Mouse (Mus musculus) ES-CJ7 (cell line): ENCODE data around the gene Rnft2.

Experiments
- DNase-seq: peaks from one replicate; pipeline ENCODE4 v3.0.0; 2011; ENCODE audit warnings: low read depth, low spot score

Rnft2 gene

GRCm38 (mm10) chr5:118174310-118175009 is 70.5 kb downstream of the Rnft2 start:
- DNase-seq: peak; percentile 68

- DNase-seq: peak; percentile 75
Measured at GRCm38 (mm10) chr5:118172078-118172723, 72.7 kb downstream of the Rnft2 start.

- no peak for DNase-seq
Measured at GRCm38 (mm10) chr5:118171665-118172064, 73.3 kb downstream of the Rnft2 start.

GRCm38 (mm10) chr5:118170888-118171529 is 73.9 kb downstream of the Rnft2 start:
- peak; percentile 65 for DNase-seq

GRCm38 (mm10) chr5:118169222-118170221 is 75.4 kb downstream of the Rnft2 start:
- DNase-seq: peak; percentile 52

- DNase-seq: no peak
Measured at GRCm38 (mm10) chr5:118167561-118167995, 77.3 kb downstream of the Rnft2 start.

- peak; percentile 44 for DNase-seq
Measured at GRCm38 (mm10) chr5:118165462-118165861, 79.5 kb downstream of the Rnft2 start.

GRCm38 (mm10) chr5:118164581-118164980 is 80.3 kb downstream of the Rnft2 start, which contains the start of gene Hrk:
Gene Hrk (plus strand): TSS chr5:118164648.
- DNase-seq: no peak

GRCm38 (mm10) chr5:118160691-118161090 is 84.2 kb downstream of the Rnft2 start:
- peak; percentile 81 for DNase-seq

- no peak for DNase-seq
Measured at GRCm38 (mm10) chr5:118156976-118157375, 87.9 kb downstream of the Rnft2 start.

- no peak for DNase-seq
Measured at GRCm38 (mm10) chr5:118155565-118155947, 89.4 kb downstream of the Rnft2 start.

- DNase-seq: peak; percentile 86
Measured at GRCm38 (mm10) chr5:118154839-118155564, 89.9 kb downstream of the Rnft2 start, which contains the start of gene Fbxw8. Gene Fbxw8 (minus strand): TSS chr5:118155464.

- DNase-seq: no peak
Measured at GRCm38 (mm10) chr5:118149711-118150110, 95.2 kb downstream of the Rnft2 start.

GRCm38 (mm10) chr5:118147264-118147663 is 97.7 kb downstream of the Rnft2 start:
- no peak for DNase-seq

- no peak for DNase-seq
Measured at GRCm38 (mm10) chr5:118145999-118146679, 98.8 kb downstream of the Rnft2 start.

GRCm38 (mm10) chr5:118145458-118145857 is 99.5 kb downstream of the Rnft2 start:
- DNase-seq: no peak

- DNase-seq: no peak
Measured at GRCm38 (mm10) chr5:118144770-118145169, 100.1 kb downstream of the Rnft2 start.

GRCm38 (mm10) chr5:118144327-118144726 is 100.6 kb downstream of the Rnft2 start:
- no peak for DNase-seq

- no peak for DNase-seq
Measured at GRCm38 (mm10) chr5:118143211-118144026, 101.5 kb downstream of the Rnft2 start.
